27 mouse cellular contexts compared by ENCODE assay signal in the genomic region with DNA sequence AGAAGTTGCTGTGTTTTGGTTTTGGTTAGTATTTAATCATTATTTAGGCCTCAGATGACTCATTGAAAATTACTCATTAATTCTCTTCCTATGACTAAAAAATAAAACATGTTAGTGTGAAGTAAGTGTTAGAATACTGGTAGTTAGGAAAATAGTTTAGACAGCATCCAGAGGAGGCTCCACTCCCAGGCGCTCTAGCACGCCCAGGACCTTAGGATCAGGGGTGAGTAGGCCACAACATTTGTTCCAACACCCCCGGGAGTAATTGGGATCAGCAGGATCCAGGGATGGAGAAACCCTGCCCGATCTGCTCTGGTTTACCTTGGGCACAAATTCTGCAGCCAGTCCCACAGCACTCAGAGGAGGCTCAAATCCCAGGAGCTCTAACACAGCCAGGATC.
"Had no signal": no experiment of that assay in that cellular context is flagged by ENCODE, and none has a peak within 500 bp of the region (broad histone marks: within the 10 kb centered on the region; RNA-seq: fewer than 3 reads in every experiment).

No protein-coding gene starts in this region.

- H3K9me3 ChIP-seq: embryonic facial prominence, embryonic 12.5 days; embryonic facial prominence, embryonic 13.5 days; embryonic facial prominence, embryonic 15.5 days; forebrain, embryonic 12.5 days; forebrain, embryonic 13.5 days; forebrain, embryonic 15.5 days had no signal

- H3K27me3 ChIP-seq: embryonic facial prominence, embryonic 12.5 days; embryonic facial prominence, embryonic 13.5 days; embryonic facial prominence, embryonic 15.5 days; forebrain, embryonic 12.5 days; forebrain, embryonic 13.5 days; forebrain, embryonic 15.5 days had no signal

- DNase-seq: cerebellum, adult 8-10 months; cerebellum, adult 9-10 months; cerebellum, adult 9-11 months; cerebellum, postnatal 10 days; cerebellum, postnatal 14 days; cerebellum, postnatal 25 days; cerebellum, postnatal 36 days; embryo, embryonic 11 days; forebrain, postnatal 0 days; gastrocnemius, adult 2 months; gastrocnemius, postnatal 10 days; gastrocnemius, postnatal 14 days; gastrocnemius, postnatal 25 days; gastrocnemius, postnatal 36 days; heart, adult 18-20 months; heart, adult 2 months had no signal

- H3K36me3 ChIP-seq: embryonic facial prominence, embryonic 10.5 days; embryonic facial prominence, embryonic 12.5 days; embryonic facial prominence, embryonic 13.5 days; embryonic facial prominence, embryonic 15.5 days; forebrain, embryonic 10.5 days; forebrain, embryonic 12.5 days; forebrain, embryonic 15.5 days had no signal

- H3K9ac ChIP-seq: embryonic facial prominence, embryonic 12.5 days; embryonic facial prominence, embryonic 13.5 days; embryonic facial prominence, embryonic 15.5 days; forebrain, embryonic 12.5 days; forebrain, embryonic 13.5 days; forebrain, embryonic 15.5 days; forebrain, postnatal 0 days had no signal

- H3K4me2 ChIP-seq: embryonic facial prominence, embryonic 12.5 days; embryonic facial prominence, embryonic 13.5 days; embryonic facial prominence, embryonic 15.5 days; forebrain, embryonic 12.5 days; forebrain, embryonic 13.5 days; forebrain, embryonic 15.5 days had no signal

- H3K4me1 ChIP-seq: embryonic facial prominence, embryonic 10.5 days; embryonic facial prominence, embryonic 12.5 days; embryonic facial prominence, embryonic 13.5 days; embryonic facial prominence, embryonic 15.5 days; forebrain, embryonic 10.5 days; forebrain, embryonic 12.5 days; forebrain, embryonic 13.5 days; forebrain, embryonic 15.5 days had no signal

- ATAC-seq: forebrain, embryonic 13.5 days; forebrain, embryonic 14.5 days; forebrain, embryonic 15.5 days; forebrain, embryonic 16.5 days; forebrain, postnatal 0 days had no signal

- H3K27ac ChIP-seq: embryonic facial prominence, embryonic 10.5 days; embryonic facial prominence, embryonic 12.5 days; embryonic facial prominence, embryonic 13.5 days; embryonic facial prominence, embryonic 15.5 days; forebrain, embryonic 10.5 days; forebrain, embryonic 12.5 days; forebrain, embryonic 13.5 days; forebrain, embryonic 15.5 days; gastrocnemius, adult 2 months; heart, adult 2 months had no signal

- H3K4me3 ChIP-seq: embryonic facial prominence, embryonic 10.5 days; embryonic facial prominence, embryonic 12.5 days; embryonic facial prominence, embryonic 13.5 days; embryonic facial prominence, embryonic 15.5 days; erythroblast, embryonic 14.5 days; forebrain, embryonic 10.5 days; forebrain, embryonic 12.5 days; forebrain, embryonic 13.5 days; forebrain, embryonic 15.5 days; gastrocnemius, adult 2 months; heart, adult 2 months had no signal
